In the genomic region with DNA sequence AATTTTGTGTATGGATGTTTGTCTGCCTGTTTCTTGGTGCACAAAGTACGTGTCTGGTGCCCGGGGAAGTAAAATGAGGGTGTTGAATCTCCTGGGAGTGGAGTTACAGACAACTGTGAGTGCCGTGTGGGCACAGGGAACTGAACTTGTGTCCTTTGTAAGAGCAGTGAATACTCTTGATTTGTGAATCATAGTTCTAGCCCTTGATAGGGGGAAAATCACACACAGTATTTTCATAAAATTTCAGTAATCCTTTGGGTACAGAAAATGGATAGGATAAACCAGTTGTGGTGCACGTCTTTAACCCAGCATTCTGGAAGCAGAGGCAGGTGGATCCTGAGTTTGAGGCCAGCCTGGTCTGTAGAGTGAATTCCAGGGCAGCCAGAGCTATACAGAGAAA, we compare ENCODE assay signal across 9 mouse cellular contexts. TPM values are rescaled to one million over a fixed set of nuclear protein-coding genes. Genes with fewer than 3 reads are reported as not detected.
DNase-seq lines count a peak whose midpoint lies in the region; ATAC-seq and TF ChIP-seq lines count a peak whose summit lies in the region.
"Had no signal": no experiment of that assay in that cellular context is flagged by ENCODE, and none has a peak within 500 bp of the region (broad histone marks: within the 10 kb centered on the region; RNA-seq: fewer than 3 reads in every experiment).

No protein-coding gene starts in this region.

- intact Hi-C loops in heart, postnatal 25 days (cut with DNase I) = loop anchor here (5.0 kb wide), 1 partner anchor 91 kb away; the partner anchor contains the start of gene Yipf4

- no peaks in the 10 kb centered on the region for H3K27me3 ChIP-seq in heart, embryonic 12.5 days (replicated peaks)
- no peaks in the 10 kb centered on the region for H3K27me3 ChIP-seq in hindbrain, embryonic 16.5 days (replicated peaks; ENCODE audit: control insufficient read depth, insufficient read depth, low read length)
- no peaks in the 10 kb centered on the region for H3K27me3 ChIP-seq in midbrain, embryonic 14.5 days (ENCODE audit: control insufficient read depth, insufficient read depth, low read length)

- H3K36me3 ChIP-seq in heart, embryonic 12.5 days = peaks cover under 1% of the 10 kb centered on the region; the same call in 1 of the 2 replicates
- peaks cover under 1% of the 10 kb centered on the region; the same call in 1 of the 2 replicates for H3K36me3 ChIP-seq in hindbrain, embryonic 16.5 days (ENCODE audit: control insufficient read depth, insufficient read depth, low read length)
- H3K36me3 ChIP-seq in midbrain, embryonic 14.5 days (ENCODE audit: control insufficient read depth, insufficient read depth, low read length) = peaks cover under 1% of the 10 kb centered on the region

- no peak for ATAC-seq in heart, embryonic 12.5 days (ENCODE audit: insufficient number of reproducible peaks, low FRiP score)
- ATAC-seq in hindbrain, embryonic 16.5 days = no peak
- ATAC-seq in midbrain, embryonic 14.5 days (ENCODE audit: low FRiP score, low TSS enrichment) = no peak
- no peak for ATAC-seq in monocyte, adult 5-6 weeks (replicated peaks; ENCODE audit: insufficient number of reproducible peaks, low FRiP score, low TSS enrichment, poor library complexity, severe bottlenecking)
- ATAC-seq: CD4-positive, CD25-positive, alpha-beta regulatory T cell, adult 4 months had no signal

- H3K4me3 ChIP-seq in heart, embryonic 12.5 days = peak overlapping the region; percentile 83
- H3K4me3 ChIP-seq in bone marrow macrophage, adult 2 months (ENCODE audit: insufficient read depth, low read length) = peak overlapping the region; percentile 42; the same call in 1 of the 2 replicates
- no peak overlapping the region for H3K4me3 ChIP-seq in hindbrain, embryonic 16.5 days (ENCODE audit: low read length)
- no peak overlapping the region for H3K4me3 ChIP-seq in midbrain, embryonic 14.5 days (replicated peaks; ENCODE audit: low read depth, low read length)

- WGBS in heart, embryonic 12.5 days = 76% methylated on average over 4 of the region's 4 CpGs
- WGBS in hindbrain, embryonic 16.5 days = 77% methylated on average over 4 of the region's 4 CpGs
- 82% methylated on average over 4 of the region's 4 CpGs for WGBS in midbrain, embryonic 14.5 days

- H3K4me2 ChIP-seq in heart, embryonic 12.5 days = peak overlapping the region; percentile 74
- peak overlapping the region; percentile 82 for H3K4me2 ChIP-seq in hindbrain, embryonic 16.5 days (ENCODE audit: low read length)
- peak overlapping the region; percentile 69 for H3K4me2 ChIP-seq in midbrain, embryonic 14.5 days (ENCODE audit: low read length)

- TF ChIP-seq CTCF in bone marrow macrophage, adult 2 months (IDR thresholded peaks at IDR 0.05; ENCODE audit: low read depth, low read length) = no peak

- no peak overlapping the region for H3K27ac ChIP-seq in heart, embryonic 12.5 days (ENCODE audit: poor library complexity, severe bottlenecking)
- H3K27ac ChIP-seq in bone marrow macrophage, adult 2 months (ENCODE audit: insufficient read depth, low read depth, low read length) = no peak overlapping the region
- H3K27ac ChIP-seq in hindbrain, embryonic 16.5 days (ENCODE audit: low read depth, low read length) = no peak overlapping the region
- no peak overlapping the region for H3K27ac ChIP-seq in midbrain, embryonic 14.5 days (replicated peaks; ENCODE audit: low read depth, low read length)

- no peak overlapping the region for H3K9ac ChIP-seq in heart, embryonic 12.5 days
- H3K9ac ChIP-seq in hindbrain, embryonic 16.5 days (ENCODE audit: low read depth, low read length) = no peak overlapping the region
- H3K9ac ChIP-seq in midbrain, embryonic 14.5 days (replicated peaks; ENCODE audit: low read length) = no peak overlapping the region

- no peak for DNase-seq in heart, postnatal 25 days (ENCODE audit: low spot score)
- no peak for DNase-seq in midbrain, embryonic 14.5 days
- no peak for DNase-seq in ovary, postnatal 14 days (ENCODE audit: low spot score)
- no peak for DNase-seq in cerebellum, postnatal 10 days

- H3K9me3 ChIP-seq in heart, embryonic 12.5 days (replicated peaks) = no peaks in the 10 kb centered on the region
- H3K9me3 ChIP-seq in hindbrain, embryonic 16.5 days (ENCODE audit: control insufficient read depth, low read length) = no peaks in the 10 kb centered on the region
- no peaks in the 10 kb centered on the region for H3K9me3 ChIP-seq in midbrain, embryonic 14.5 days (ENCODE audit: control insufficient read depth, low read length)

- H3K4me1 ChIP-seq in heart, embryonic 12.5 days (replicated peaks) = peaks cover 9% of the 10 kb centered on the region
- H3K4me1 ChIP-seq in bone marrow macrophage, adult 2 months (ENCODE audit: control insufficient read depth, insufficient read depth, low read length) = peaks cover 12% of the 10 kb centered on the region
- peaks cover 11% of the 10 kb centered on the region for H3K4me1 ChIP-seq in hindbrain, embryonic 16.5 days (ENCODE audit: control insufficient read depth, insufficient read depth, low read depth, low read length)
- no peaks in the 10 kb centered on the region for H3K4me1 ChIP-seq in midbrain, embryonic 14.5 days (ENCODE audit: control insufficient read depth, insufficient read depth, low read length)

- TF ChIP-seq POLR2A in bone marrow macrophage, adult 2 months (IDR thresholded peaks at IDR 0.05; ENCODE audit: borderline replicate concordance, low read depth, low read length) = no peak

RNA-seq across cellular contexts. Expression of gene Slc30a6, which starts 1.4 kb away (rescaled TPM):
- polyA plus RNA-seq in heart, embryonic 12.5 days (2016; fragmentation: Nextera tagmentation; extraction: Ambion mirVana) = 22.2 and 27.3 TPM in 2 replicates
- total RNA-seq in heart, postnatal 25 days (2021) = 10 to 100 TPM in 1 of 2 experiments, 1 to 10 TPM in 1; 9.5 to 11.9 TPM
- polyA plus RNA-seq in bone marrow macrophage, adult 2 months (2012; ENCODE audit: insufficient read depth, insufficient read length, missing spikeins) = 22.5 and 24.2 TPM in 2 replicates
- 30.7 and 31.8 TPM in 2 replicates for polyA plus RNA-seq in hindbrain, embryonic 16.5 days (2015; fragmentation: Nextera tagmentation; extraction: Ambion mirVana)
- polyA plus RNA-seq in midbrain, embryonic 14.5 days (2014; fragmentation: Nextera tagmentation; extraction: Ambion mirVana) = 28.4 and 34.6 TPM in 2 replicates
- total RNA-seq in monocyte, adult 5-6 weeks (2017) = 9.7 to 17.0 TPM (median 10.1 TPM) in 3 replicates

RNA-seq across cellular contexts. Expression of gene Spast, which starts 58.0 kb away (rescaled TPM):
- polyA plus RNA-seq in heart, embryonic 12.5 days (2016; fragmentation: Nextera tagmentation; extraction: Ambion mirVana) = 19.1 and 20.2 TPM in 2 replicates
- total RNA-seq in heart, postnatal 25 days (2021) = 10 to 100 TPM; 28.6 to 31.0 TPM
- polyA plus RNA-seq in bone marrow macrophage, adult 2 months (2012; ENCODE audit: insufficient read depth, insufficient read length, missing spikeins) = 24.0 and 26.9 TPM in 2 replicates
- polyA plus RNA-seq in hindbrain, embryonic 16.5 days (2015; fragmentation: Nextera tagmentation; extraction: Ambion mirVana) = 17.3 and 19.4 TPM in 2 replicates
- 52.3 and 58.9 TPM in 2 replicates for polyA plus RNA-seq in midbrain, embryonic 14.5 days (2014; fragmentation: Nextera tagmentation; extraction: Ambion mirVana)
- 44.4 to 55.2 TPM (median 54.8 TPM) in 3 replicates for total RNA-seq in monocyte, adult 5-6 weeks (2017)

Comparison
In these comparisons a context has a peak if more than half of its experiments do, and no peak if none do; other contexts are left out.
1. H3K4me3 ChIP-seq: peak in heart, embryonic 12.5 days (single experiment) and bone marrow macrophage, adult 2 months (single experiment); none in hindbrain, embryonic 16.5 days (single experiment) and midbrain, embryonic 14.5 days (single experiment).
2. Peak in every context shown above with its lines, with median percentiles within 50 percentile points of each other: H3K4me2 ChIP-seq.